Mouse (Mus musculus) lung, adult 10 weeks (tissue): Measurements from ENCODE around the gene Sbp. TPM values are rescaled to one million over a fixed set of nuclear protein-coding genes. Genes with fewer than 3 reads are reported as not detected.

Source experiments
- polyA plus RNA-seq: library from polyadenylated mRNA; stranded (reverse); fragments of 350-450 nt; fragmentation: Illumina TruSeq; extraction: RNeasy Lipid Tissue Mini Kit (QIAGEN cat#74804); gene quantifications from one replicate; pipeline ENCODE4 v1.2.3, GENCODE M21; 2014; ENCODE audit warnings: low read depth, low replicate concordance; ENCODE audit not compliant: insufficient read depth

Sbp gene
- polyA plus RNA-seq = not detected

GRCm38 (mm10) chr17:23941372-23941771 is at the start of gene Sbp:
Gene Sbp, plus strand, starts transcription at chr17:23941672.

GRCm38 (mm10) chr17:23917158-23917557 is 24.3 kb upstream of the Sbp start, which contains the start of gene Dcpp3:
Gene Dcpp3, plus strand, starts transcription at chr17:23917458.

DNA sequence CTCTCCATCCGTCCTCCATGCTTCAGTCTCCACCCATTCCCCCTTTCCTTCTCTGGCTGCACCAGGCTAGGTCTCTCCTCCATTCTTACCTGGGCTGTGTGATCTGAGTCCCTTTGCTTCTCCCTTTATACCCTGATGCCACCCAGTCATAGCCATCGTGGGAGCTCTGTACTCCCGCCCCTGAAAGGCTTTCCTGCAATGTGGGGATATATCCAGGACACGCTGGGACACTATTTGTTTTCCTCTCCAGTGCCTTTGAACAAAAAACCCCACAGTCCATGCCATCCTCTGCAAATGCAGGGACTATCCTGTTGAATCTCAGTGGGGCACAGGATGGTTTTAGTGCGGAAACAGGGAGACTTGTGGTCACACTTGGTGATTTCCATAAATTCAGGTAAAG is 13.7 kb downstream of the Sbp start, which contains the start of gene Sbpl:
Gene Sbpl (minus strand): TSS at position 101 of the 400 bp plus-strand sequence.

DNA sequence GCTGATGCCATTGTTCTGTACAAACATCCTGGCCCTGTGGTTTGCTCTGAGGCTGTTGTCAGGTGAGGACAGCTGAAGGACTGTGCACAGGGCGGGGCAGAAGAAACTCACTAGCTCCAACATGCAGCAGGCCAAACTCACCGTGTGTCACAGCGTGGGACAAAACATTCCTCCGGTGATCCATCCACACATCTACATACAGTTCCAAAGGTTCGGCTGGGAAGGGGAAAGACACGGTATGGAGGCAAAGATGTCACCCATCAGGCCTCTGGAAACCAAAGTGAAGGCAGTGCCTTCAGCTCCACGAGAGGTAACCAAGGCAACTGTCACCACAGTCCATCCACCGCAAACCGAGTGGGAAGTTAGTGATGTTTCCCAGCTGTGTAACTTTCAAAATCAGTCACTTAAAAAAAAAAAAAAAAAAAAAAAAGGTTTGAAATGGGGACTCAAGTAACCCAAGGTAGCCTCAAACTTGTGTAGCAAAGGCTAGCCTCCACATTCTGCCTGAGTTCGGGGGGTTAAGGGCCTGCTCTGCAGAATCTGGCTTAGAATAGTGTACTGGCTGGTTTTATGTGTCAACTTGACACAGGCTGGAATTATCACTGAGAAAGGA is 38.9 kb downstream of the Sbp start, which contains the start of gene Prss30:
Gene Prss30 (minus strand): TSS at position 270 of the 613 bp plus-strand sequence.

Other genes starting within 250 kb of the Sbp start
- gene 1520401A03Rik, start 218.9 kb upstream of the Sbp start, polyA plus RNA-seq = not detected
- 4.5 TPM for gene Pkmyt1, start 215.3 kb upstream of the Sbp start, polyA plus RNA-seq
- 16.5 TPM for gene Paqr4, start 200.8 kb upstream of the Sbp start, polyA plus RNA-seq
- gene Kremen2, start 195.8 kb upstream of the Sbp start, polyA plus RNA-seq = 0.32 TPM
- 21.7 TPM for gene Flywch1, start 170.1 kb upstream of the Sbp start, polyA plus RNA-seq
- 11.3 TPM for gene Flywch2, start 155.6 kb upstream of the Sbp start, polyA plus RNA-seq
- gene Srrm2, start 151.1 kb upstream of the Sbp start, polyA plus RNA-seq = 98.6 TPM
- gene Elob, start 112.5 kb upstream of the Sbp start, polyA plus RNA-seq = 496 TPM
- not detected for gene Prss33, start 105.6 kb upstream of the Sbp start, polyA plus RNA-seq
- not detected for gene Prss32, start 97.8 kb upstream of the Sbp start, polyA plus RNA-seq
- gene Prss41, start 97.5 kb upstream of the Sbp start, polyA plus RNA-seq = 0.25 TPM
- gene Prss21, start 73.6 kb upstream of the Sbp start, polyA plus RNA-seq = not detected
- not detected for gene Dcpp1, start 60.8 kb upstream of the Sbp start, polyA plus RNA-seq
- gene Dcpp2, start 60.8 kb upstream of the Sbp start, polyA plus RNA-seq = not detected
- not detected for gene Dcpp3, start 24.2 kb upstream of the Sbp start, polyA plus RNA-seq
- gene Sbpl, start 13.6 kb downstream of the Sbp start, polyA plus RNA-seq = not detected
- 0.35 TPM for gene Prss30, start 38.9 kb downstream of the Sbp start, polyA plus RNA-seq
- gene Prss22, start 56.4 kb downstream of the Sbp start, polyA plus RNA-seq = not detected
- gene Prss27, start 96.5 kb downstream of the Sbp start, polyA plus RNA-seq = not detected
- gene Kctd5, start 131.8 kb downstream of the Sbp start, polyA plus RNA-seq = 16.7 TPM
- 7.9 TPM for gene Pdpk1, start 209.3 kb downstream of the Sbp start, polyA plus RNA-seq
- 22.0 TPM for gene Amdhd2, start 222.1 kb downstream of the Sbp start, polyA plus RNA-seq
- 301 TPM for gene Atp6v0c, start 228.0 kb downstream of the Sbp start, polyA plus RNA-seq